Mouse (Mus musculus): ENCODE measurements around the gene Arl3.

DNA sequence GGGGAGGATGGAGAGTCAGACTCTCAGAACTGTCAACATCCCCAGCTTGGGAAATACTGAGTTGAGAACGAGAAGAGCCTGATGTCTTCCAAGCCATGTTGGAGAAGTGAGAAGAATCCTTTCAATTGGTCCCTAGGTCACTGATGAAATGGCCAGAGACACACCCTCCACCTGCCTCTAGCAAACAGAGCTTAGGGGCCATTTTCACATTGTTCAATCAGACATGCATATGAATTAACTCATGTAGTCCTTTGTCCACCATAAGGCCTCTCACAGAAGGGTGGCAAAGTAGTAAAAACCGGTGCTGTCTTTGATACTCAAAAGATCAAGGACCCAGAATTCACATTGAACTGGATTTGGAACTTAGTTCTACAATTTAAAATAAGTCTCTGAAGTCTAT lies 75.8 kb downstream of the Arl3 start:
- TF ChIP-seq CTCF (IDR thresholded peaks at IDR 0.05; ENCODE audit: extremely low read depth, insufficient read depth, low read length) (no peak), POLR2A (IDR thresholded peaks at IDR 0.05; ENCODE audit: extremely low read depth, insufficient read depth, low read length) (no peak)
